Mouse (Mus musculus) kidney, embryonic 14.5 days (tissue): ENCODE measurements around the gene Prr9. TPM values are rescaled to one million over a fixed set of nuclear protein-coding genes. Genes with fewer than 3 reads are reported as not detected.

Experiments used
- ATAC-seq: fragments of 200-750 bp; cut with Nextera tagmentation; 2 replicates; pipeline ENCODE4 v1.8.0; 2017; ENCODE audit warnings: moderate number of reproducible peaks, mild to moderate bottlenecking, moderate TSS enrichment, moderate library complexity; ENCODE audit not compliant: low FRiP score, low TSS enrichment
- H3K27ac ChIP-seq: fragments of 300-500 bp; sonication (generic); 2 replicates; pipeline ENCODE4 v1.5.1; 2014; ENCODE audit warnings: low read depth, mild to moderate bottlenecking, low read length, moderate library complexity, mixed read lengths
- H3K27me3 ChIP-seq: fragments of 300-500 bp; sonication (generic); 2 replicates; pipeline ENCODE4 v1.6.1; 2014; ENCODE audit warnings: mild to moderate bottlenecking, low read length; ENCODE audit not compliant: control insufficient read depth, insufficient read depth
- H3K36me3 ChIP-seq: fragments of 300-500 bp; sonication (generic); 2 replicates; pipeline ENCODE4 v1.6.1; 2014; ENCODE audit warnings: low read length, mixed read lengths; ENCODE audit not compliant: control insufficient read depth, insufficient read depth
- H3K4me1 ChIP-seq: fragments of 300-500 bp; sonication (generic); 2 replicates; pipeline ENCODE4 v1.6.1; 2014; ENCODE audit warnings: low read length, mixed read lengths; ENCODE audit not compliant: control insufficient read depth, insufficient read depth
- H3K4me2 ChIP-seq: fragments of 300-500 bp; sonication (generic); replicated peaks from 2 replicates; pipeline ENCODE4 v1.6.1; 2014; ENCODE audit warnings: low read depth, mild to moderate bottlenecking, low read length
- H3K4me3 ChIP-seq: fragments of 300-500 bp; sonication (generic); 2 replicates; pipeline ENCODE4 v1.5.1; 2014; ENCODE audit warnings: mild to moderate bottlenecking, low read length
- H3K9ac ChIP-seq: fragments of 300-500 bp; sonication (generic); 2 replicates; pipeline ENCODE4 v1.6.1; 2014; ENCODE audit warnings: low read depth, mild to moderate bottlenecking, low read length, moderate library complexity
- H3K9me3 ChIP-seq: fragments of 300-500 bp; sonication (generic); 2 replicates; pipeline ENCODE4 v1.6.1; 2016; ENCODE audit warnings: low read length; ENCODE audit not compliant: control insufficient read depth
- WGBS: fragments of 180-500 bp; shearing (Covaris S2); extraction: QIAGEN DNeasy Blood & Tissue Kit; methylation state at CpG from one replicate; pipeline ENCODE4 v1.1.7; 2014; 5-methylcytosine and 5-hydroxymethylcytosine counted together
- polyA plus RNA-seq: library from polyadenylated mRNA; unstranded; fragments of >200 nt; fragmentation: Nextera tagmentation; extraction: Ambion mirVana; gene quantifications from 2 replicates; pipeline ENCODE4 v1.2.1, GENCODE M21; 2014

Gene Prr9
- not detected in 2 replicates for polyA plus RNA-seq

- H3K9ac ChIP-seq = no peak within 1 kb of the TSS
- H3K9me3 ChIP-seq = no peaks in the 10 kb centered on the region
- no peak within 1 kb of the TSS for H3K4me3 ChIP-seq
- H3K27me3 ChIP-seq = no peaks in the 10 kb centered on the region; the same call in 1 of the 2 replicates
- H3K4me2 ChIP-seq = no peak within 1 kb of the TSS
- ATAC-seq = no peak
- H3K4me1 ChIP-seq = no peaks in the 10 kb centered on the region
- 72% methylated on average over 5 of the region's 5 CpGs for WGBS
- H3K36me3 ChIP-seq = no peaks in the 10 kb centered on the region
- H3K27ac ChIP-seq = no peak within 1 kb of the TSS
Measured at GRCm38 (mm10) chr3:92123847-92124246, at the start of gene Prr9. Gene Prr9, minus strand, starts transcription at chr3:92123947.

DNA sequence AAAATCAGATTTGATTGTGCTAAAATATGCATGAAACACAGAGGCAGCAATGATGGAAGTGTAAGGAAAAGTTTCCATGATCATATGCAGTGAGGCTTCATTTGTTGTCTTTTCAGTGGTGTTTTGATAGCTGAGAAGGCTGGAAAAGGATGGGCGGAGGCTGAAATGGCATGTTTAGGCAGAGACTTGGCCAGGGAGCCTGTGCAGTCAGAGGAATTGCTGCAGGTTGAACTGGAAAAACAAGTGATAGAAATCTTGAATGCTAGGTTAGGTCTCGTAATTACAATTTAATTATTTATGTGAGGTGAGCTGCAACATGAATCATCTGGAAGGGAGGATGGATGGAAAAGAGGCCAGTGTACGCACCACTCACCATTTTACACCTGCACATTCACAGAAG lies 46.1 kb upstream of the Prr9 start:
- no peak for ATAC-seq
- 56% methylated on average over 3 of the region's 3 CpGs for WGBS
- Histone ChIP-seq H3K9ac (no peak overlapping the region), H3K36me3 (no peaks in the 10 kb centered on the region), H3K27ac (no peak overlapping the region), H3K4me2 (no peak overlapping the region), H3K27me3 (no peaks in the 10 kb centered on the region), H3K4me1 (no peaks in the 10 kb centered on the region), H3K4me3 (no peak overlapping the region), H3K9me3 (no peaks in the 10 kb centered on the region)

DNA sequence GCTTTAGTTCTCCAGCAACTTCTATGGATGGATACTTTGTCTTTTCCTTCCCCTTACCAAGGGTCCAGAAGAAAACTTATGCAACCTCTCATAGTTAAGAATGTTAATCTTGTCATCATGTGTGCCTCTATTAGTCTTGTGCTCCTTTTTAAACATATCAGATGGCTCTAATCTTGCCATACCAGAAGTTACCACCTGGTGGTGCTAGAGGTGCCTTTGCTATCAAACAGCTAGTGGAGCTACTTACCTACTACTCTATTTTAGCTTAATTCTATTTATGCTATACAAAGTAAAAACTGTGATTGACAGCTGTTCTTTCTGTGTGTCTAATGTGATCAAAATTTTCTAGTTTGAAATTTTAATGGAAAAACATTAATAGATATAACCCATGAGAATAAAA lies 29.6 kb upstream of the Prr9 start:
- Histone ChIP-seq H3K4me3 (no peak overlapping the region), H3K36me3 (no peaks in the 10 kb centered on the region), H3K4me1 (no peaks in the 10 kb centered on the region), H3K4me2 (no peak overlapping the region), H3K27me3 (no peaks in the 10 kb centered on the region), H3K9me3 (no peaks in the 10 kb centered on the region), H3K9ac (no peak overlapping the region), H3K27ac (no peak overlapping the region)
- ATAC-seq = no peak

- Histone ChIP-seq H3K36me3 (no peaks in the 10 kb centered on the region), H3K27ac (no peak overlapping the region), H3K9ac (no peak overlapping the region), H3K4me2 (no peak overlapping the region), H3K27me3 (no peaks in the 10 kb centered on the region), H3K4me3 (no peak overlapping the region), H3K9me3 (no peaks in the 10 kb centered on the region), H3K4me1 (no peaks in the 10 kb centered on the region)
- ATAC-seq = peak; percentile 86
- 24% methylated on average over 8 of the region's 8 CpGs for WGBS
Measured at GRCm38 (mm10) chr3:92150631-92151277, 27.0 kb upstream of the Prr9 start.

DNA sequence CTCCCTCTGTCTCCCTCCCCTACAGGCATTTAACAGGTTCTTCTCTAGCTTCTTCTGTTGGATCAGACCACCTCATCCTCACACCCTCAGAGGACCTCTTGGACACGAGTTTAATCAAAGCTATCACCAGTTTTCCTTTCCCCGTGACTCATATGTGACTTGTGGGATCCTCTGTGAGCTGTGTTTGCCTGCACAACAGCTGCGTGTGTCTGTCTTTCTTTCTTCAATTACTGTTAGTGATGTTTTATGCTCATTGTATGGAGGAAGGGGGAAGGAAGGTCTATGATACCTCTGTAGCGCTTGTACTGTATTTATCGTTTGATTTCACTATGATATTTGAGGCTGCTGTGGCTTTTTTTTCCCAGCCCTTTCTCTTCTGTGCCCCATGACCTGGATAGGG lies 24.2 kb upstream of the Prr9 start:
- H3K4me3 ChIP-seq = no peak overlapping the region
- ATAC-seq = no peak
- H3K4me1 ChIP-seq = no peaks in the 10 kb centered on the region
- no peak overlapping the region for H3K4me2 ChIP-seq
- no peak overlapping the region for H3K27ac ChIP-seq
- no peaks in the 10 kb centered on the region for H3K27me3 ChIP-seq
- H3K9ac ChIP-seq = no peak overlapping the region
- H3K9me3 ChIP-seq = no peaks in the 10 kb centered on the region
- WGBS = 79% methylated on average over 5 of the region's 5 CpGs
- H3K36me3 ChIP-seq = no peaks in the 10 kb centered on the region

DNA sequence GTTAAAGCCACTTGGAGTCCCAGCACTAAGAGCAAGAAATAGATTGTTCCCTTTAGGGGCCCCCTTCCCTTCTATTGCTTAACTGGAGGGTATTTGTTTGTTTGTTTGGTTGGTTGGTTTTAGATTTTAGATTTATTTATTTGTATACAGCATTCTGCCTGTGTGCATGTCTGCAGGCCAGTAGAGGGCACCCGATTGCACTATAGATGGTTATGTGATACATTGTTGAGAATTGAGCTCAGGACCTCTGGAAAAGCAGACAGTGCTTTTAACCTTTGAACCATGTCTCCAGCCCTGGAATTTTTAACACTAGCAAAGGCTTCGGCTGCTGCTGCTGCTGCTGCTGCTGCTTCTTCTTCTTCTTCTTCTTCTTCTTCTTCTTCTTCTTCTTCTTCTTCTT lies 23.7 kb upstream of the Prr9 start:
- Histone ChIP-seq H3K27ac (no peak overlapping the region), H3K36me3 (no peaks in the 10 kb centered on the region), H3K4me1 (no peaks in the 10 kb centered on the region), H3K4me2 (no peak overlapping the region), H3K27me3 (no peaks in the 10 kb centered on the region), H3K9ac (no peak overlapping the region), H3K4me3 (no peak overlapping the region), H3K9me3 (no peaks in the 10 kb centered on the region)
- no peak; the same call in 1 of the 2 replicates for ATAC-seq
- WGBS = 17% methylated on average over 2 of the region's 2 CpGs

DNA sequence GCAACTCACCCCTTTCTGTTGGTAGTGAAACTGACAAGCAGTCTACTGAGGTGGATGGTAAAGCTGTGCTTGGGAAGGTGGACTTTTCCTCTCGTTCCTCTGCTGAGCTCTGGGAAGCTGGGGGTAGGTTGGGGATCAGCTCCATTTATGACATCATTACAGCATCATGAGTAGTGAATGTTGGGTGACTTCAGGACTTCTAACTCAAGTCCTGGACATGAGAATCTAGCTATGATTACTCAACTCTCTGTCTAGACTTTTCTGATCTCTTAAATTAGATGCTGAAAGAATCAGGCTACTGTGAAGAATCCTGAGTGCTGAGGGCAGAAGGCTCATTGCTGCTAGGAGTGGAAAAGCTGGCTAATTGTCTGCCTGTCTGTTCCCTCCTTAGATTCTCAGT lies 18.9 kb upstream of the Prr9 start, which contains the start of gene Lelp1:
Gene Lelp1, minus strand, starts transcription at position 101 of the 400 bp plus-strand sequence.
- Histone ChIP-seq H3K9ac (no peak within 1 kb of the TSS), H3K27me3 (no peaks in the 10 kb centered on the region), H3K4me3 (no peak within 1 kb of the TSS), H3K4me1 (no peaks in the 10 kb centered on the region), H3K36me3 (no peaks in the 10 kb centered on the region), H3K9me3 (no peaks in the 10 kb centered on the region), H3K27ac (no peak within 1 kb of the TSS), H3K4me2 (no peak within 1 kb of the TSS)
- 78% methylated on average over 1 of the region's 1 CpGs for WGBS
- ATAC-seq = no peak

DNA sequence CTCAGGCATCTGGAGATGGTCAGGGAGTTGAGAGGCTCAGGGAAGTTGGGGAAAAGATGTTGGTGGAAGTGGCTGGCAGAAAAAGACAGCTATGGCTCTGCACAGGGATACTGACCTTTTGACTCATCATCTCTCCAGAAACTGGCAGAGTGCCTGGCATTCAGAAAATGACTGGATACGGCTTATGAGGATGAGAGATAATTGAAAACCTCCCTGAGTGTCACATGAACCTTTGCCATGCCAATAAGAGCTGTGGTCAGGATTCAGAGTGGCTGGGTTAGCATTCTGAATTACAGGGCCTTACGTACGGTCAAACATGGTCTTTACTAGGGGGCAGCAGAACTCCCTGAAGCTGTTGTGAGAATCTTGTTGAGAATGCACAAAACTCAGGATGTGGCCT lies 2.8 kb downstream of the Prr9 start:
- H3K9me3 ChIP-seq = no peaks in the 10 kb centered on the region
- H3K4me3 ChIP-seq = no peak overlapping the region
- H3K27me3 ChIP-seq = no peaks in the 10 kb centered on the region; the same call in 1 of the 2 replicates
- H3K4me2 ChIP-seq = no peak overlapping the region
- H3K36me3 ChIP-seq = no peaks in the 10 kb centered on the region
- H3K27ac ChIP-seq = no peak overlapping the region
- no peaks in the 10 kb centered on the region for H3K4me1 ChIP-seq
- 87% methylated on average over 3 of the region's 3 CpGs for WGBS
- ATAC-seq = no peak
- no peak overlapping the region for H3K9ac ChIP-seq

- Histone ChIP-seq H3K4me3 (no peak overlapping the region), H3K36me3 (no peaks in the 10 kb centered on the region), H3K9me3 (no peaks in the 10 kb centered on the region), H3K27ac (no peak overlapping the region), H3K4me1 (no peaks in the 10 kb centered on the region), H3K9ac (no peak overlapping the region), H3K27me3 (no peaks in the 10 kb centered on the region; the same call in 1 of the 2 replicates), H3K4me2 (no peak overlapping the region)
- 32% methylated on average over 3 of the region's 3 CpGs for WGBS
- no peak for ATAC-seq
Measured at GRCm38 (mm10) chr3:92117930-92118329, 5.8 kb downstream of the Prr9 start.
